Mouse (Mus musculus) ES-E14 (cell line): ENCODE results near the gene Rasgef1b.

Experiments used
- HCFC1 ChIP-seq: IDR thresholded peaks from 2 replicates; pipeline ENCODE4 v1.6.1; 2012; ENCODE audit warnings: low read length, inconsistent platforms, borderline replicate concordance; ENCODE audit not compliant: insufficient read depth
- MAFK ChIP-seq: IDR thresholded peaks from 2 replicates; pipeline ENCODE4 v1.6.1; 2014; ENCODE audit warnings: mild to moderate bottlenecking, low read depth, low read length, inconsistent platforms; ENCODE audit not compliant: insufficient read depth

GRCm38 (mm10) chr5:99422092-99422491, 306.8 kb downstream of the Rasgef1b start:
- TF ChIP-seq HCFC1 (no peak), MAFK (no peak)
